Mouse (Mus musculus): Measurements from ENCODE around the gene Cacna1e.

- no peak for TF ChIP-seq CTCF (IDR thresholded peaks at IDR 0.05; ENCODE audit: low read depth)
- no peak for TF ChIP-seq EP300 (IDR thresholded peaks at IDR 0.05; ENCODE audit: low read depth)
Measured at GRCm38 (mm10) chr1:154603781-154604180, 280.5 kb downstream of the Cacna1e start.

All from liver, embryonic 14.5 days (tissue).